Mouse (Mus musculus) embryonic fibroblast, embryonic 13.5 days (primary cell): ENCODE measurements around the gene Gm21981.

ENCODE experiments used
- CTCF ChIP-seq: IDR thresholded peaks from 2 replicates; pipeline ENCODE4 v1.5.1; 2011; ENCODE audit warnings: mild to moderate bottlenecking, control low read depth, low read length, moderate library complexity, borderline replicate concordance; ENCODE audit not compliant: insufficient read depth
- POLR2A ChIP-seq: IDR thresholded peaks from 2 replicates; pipeline ENCODE4 v1.6.1; 2011; ENCODE audit warnings: low read depth, mild to moderate bottlenecking, control low read depth, low read length, moderate library complexity

DNA sequence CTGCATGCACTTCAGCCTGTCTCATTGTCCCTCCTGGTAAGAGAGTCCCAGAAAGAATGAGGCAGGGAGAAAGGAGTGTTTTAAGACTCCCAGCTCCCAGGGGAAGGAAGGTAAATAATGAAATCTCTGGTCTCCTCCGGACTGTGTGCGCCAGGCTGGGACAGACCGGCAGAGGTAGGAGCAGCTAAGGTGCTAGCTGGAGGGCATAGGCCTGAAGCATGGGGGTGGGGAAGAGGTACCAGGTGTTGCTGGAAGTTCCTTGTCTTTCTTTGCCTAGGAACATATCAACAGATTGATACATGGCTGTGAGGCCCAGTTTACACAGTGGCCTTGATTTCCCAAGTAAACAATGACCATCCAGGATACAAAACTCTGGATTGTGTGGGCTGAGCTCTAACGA is 14.7 kb upstream of the Gm21981 start:
- TF ChIP-seq CTCF (no peak), POLR2A (no peak)
